Mouse (Mus musculus) midbrain, postnatal 0 days (tissue): ENCODE data around the gene Sgo1. TPM values are rescaled to one million over a fixed set of nuclear protein-coding genes. Genes with fewer than 3 reads are reported as not detected.
"Not testable (repeated sequence)": the region's sequence is repeated elsewhere in the genome, so short reads cannot be mapped to it uniquely, and the experiment has no call there.

Experiments used
- ATAC-seq: fragments of 200-750 bp; cut with Nextera tagmentation; 2 replicates; pipeline ENCODE4 v1.8.0; 2017; ENCODE audit warnings: moderate number of reproducible peaks, mild to moderate bottlenecking, moderate TSS enrichment, moderate library complexity; ENCODE audit not compliant: low FRiP score
- DNase-seq: peaks from one replicate; pipeline ENCODE4 v3.0.0-alpha.2; 2015; ENCODE audit warnings: low spot score
- H3K27ac ChIP-seq: fragments of 300-500 bp; sonication (generic); 2 replicates; pipeline ENCODE4 v1.5.1; 2014; ENCODE audit warnings: low read depth, mild to moderate bottlenecking, low read length, mixed read lengths
- H3K27me3 ChIP-seq: fragments of 300-500 bp; sonication (generic); 2 replicates; pipeline ENCODE4 v1.6.1; 2014; ENCODE audit warnings: low read length, control low read depth, mixed read lengths; ENCODE audit not compliant: insufficient read depth
- H3K36me3 ChIP-seq: fragments of 300-500 bp; sonication (generic); 2 replicates; pipeline ENCODE4 v1.6.1; 2014; ENCODE audit warnings: low read length, control low read depth, mixed read lengths; ENCODE audit not compliant: insufficient read depth
- H3K4me1 ChIP-seq: fragments of 300-500 bp; sonication (generic); 2 replicates; pipeline ENCODE4 v1.6.1; 2014; ENCODE audit warnings: mild to moderate bottlenecking, control low read depth, antibody characterized with exemption, low read length, mixed read lengths; ENCODE audit not compliant: insufficient read depth
- H3K4me2 ChIP-seq: fragments of 300-500 bp; sonication (generic); 2 replicates; pipeline ENCODE4 v1.6.1; 2014; ENCODE audit warnings: low read depth, mild to moderate bottlenecking, low read length, mixed read lengths; ENCODE audit not compliant: poor library complexity, severe bottlenecking
- H3K4me3 ChIP-seq: fragments of 300-500 bp; sonication (generic); 2 replicates; pipeline ENCODE4 v1.5.1; 2014; ENCODE audit warnings: low read depth, mild to moderate bottlenecking, low read length, moderate library complexity
- H3K9ac ChIP-seq: fragments of 300-500 bp; sonication (generic); replicated peaks from 2 replicates; pipeline ENCODE4 v1.6.1; 2014; ENCODE audit warnings: mild to moderate bottlenecking, low read length, moderate library complexity, mixed read lengths; ENCODE audit not compliant: poor library complexity, severe bottlenecking
- H3K9me3 ChIP-seq: fragments of 300-500 bp; sonication (generic); 2 replicates; pipeline ENCODE4 v1.6.1; 2016; ENCODE audit warnings: low read length, control low read depth
- CTCF ChIP-seq: IDR thresholded peaks from 2 replicates; pipeline ENCODE4 v1.5.1; 2016; ENCODE audit warnings: antibody characterized with exemption, mild to moderate bottlenecking
- WGBS: fragments of 180-500 bp; shearing (Covaris S2); extraction: QIAGEN DNeasy Blood & Tissue Kit; methylation state at CpG from one replicate; pipeline ENCODE4 v1.1.7; 2014; 5-methylcytosine and 5-hydroxymethylcytosine counted together
- polyA plus RNA-seq: library from polyadenylated mRNA; unstranded; fragments of >200 nt; fragmentation: Nextera tagmentation; extraction: Ambion mirVana; gene quantifications from 2 replicates; pipeline ENCODE4 v1.2.1, GENCODE M21; 2015
- total RNA-seq: library from RNA; depleted of rRNA; stranded (reverse); fragments of >200 nt; gene quantifications from 2 replicates; pipeline ENCODE4 v1.2.3, GENCODE M21; 2014

The Sgo1 gene
- total and polyA plus RNA-seq, 2 experiments from 2014 or later: 2.2 TPM

GRCm38 (mm10) chr17:53664267-53664666 lies 24.9 kb downstream of the Sgo1 start:
- H3K9me3 ChIP-seq: no peaks in the 10 kb centered on the region
- no peak for DNase-seq
- H3K36me3 ChIP-seq: peaks cover 13% of the 10 kb centered on the region; the same call in 1 of the 2 replicates
- no peak for TF ChIP-seq CTCF
- H3K4me1 ChIP-seq: no peaks in the 10 kb centered on the region
- H3K4me2 ChIP-seq: no peak overlapping the region
- WGBS: 94% methylated on average over 3 of the region's 3 CpGs
- no peaks in the 10 kb centered on the region for H3K27me3 ChIP-seq
- H3K4me3 ChIP-seq: no peak overlapping the region
- H3K27ac ChIP-seq: no peak overlapping the region
- ATAC-seq: no peak
- no peak overlapping the region for H3K9ac ChIP-seq

- Histone ChIP-seq H3K27ac (no peak overlapping the region), H3K4me2 (no peak overlapping the region), H3K4me1 (no peaks in the 10 kb centered on the region), H3K4me3 (no peak overlapping the region), H3K36me3 (peaks cover 4% of the 10 kb centered on the region; the same call in 1 of the 2 replicates), H3K9ac (no peak overlapping the region), H3K9me3 (no peaks in the 10 kb centered on the region), H3K27me3 (no peaks in the 10 kb centered on the region)
- ATAC-seq (no peak), DNase-seq (peak; percentile 21)
- 57% methylated on average over 6 of the region's 6 CpGs for WGBS
- TF ChIP-seq CTCF: no peak
Observed at GRCm38 (mm10) chr17:53661056-53661840, 27.9 kb downstream of the Sgo1 start.

- Histone ChIP-seq H3K27ac (no peak overlapping the region), H3K9me3 (no peaks in the 10 kb centered on the region), H3K9ac (no peak overlapping the region), H3K27me3 (no peaks in the 10 kb centered on the region), H3K36me3 (peaks cover 7% of the 10 kb centered on the region; the same call in 1 of the 2 replicates), H3K4me1 (no peaks in the 10 kb centered on the region), H3K4me2 (no peak overlapping the region), H3K4me3 (no peak overlapping the region)
- DNase-seq (peak; percentile 58), ATAC-seq (no peak)
- TF ChIP-seq CTCF: no peak
- WGBS: 24% methylated on average over 4 of the region's 4 CpGs
Observed at GRCm38 (mm10) chr17:53659738-53660137, 29.4 kb downstream of the Sgo1 start.

GRCm38 (mm10) chr17:53659230-53659629 lies 29.9 kb downstream of the Sgo1 start:
- no peak overlapping the region for H3K4me3 ChIP-seq
- H3K4me2 ChIP-seq: no peak overlapping the region
- H3K27ac ChIP-seq: no peak overlapping the region
- no peaks in the 10 kb centered on the region for H3K4me1 ChIP-seq
- H3K9me3 ChIP-seq: no peaks in the 10 kb centered on the region
- peaks cover 10% of the 10 kb centered on the region; the same call in 1 of the 2 replicates for H3K36me3 ChIP-seq
- H3K27me3 ChIP-seq: no peaks in the 10 kb centered on the region
- no peak for DNase-seq
- peak; percentile 50; the same call in 1 of the 2 replicates for ATAC-seq
- H3K9ac ChIP-seq: no peak overlapping the region
- 42% methylated on average over 8 of the region's 8 CpGs for WGBS
- no peak for TF ChIP-seq CTCF

GRCm38 (mm10) chr17:53658668-53659067 lies 30.5 kb downstream of the Sgo1 start:
- no peak overlapping the region for H3K27ac ChIP-seq
- WGBS: 51% methylated on average over 2 of the region's 2 CpGs
- no peak overlapping the region for H3K4me3 ChIP-seq
- ATAC-seq: peak; percentile 76; the same call in 1 of the 2 replicates
- H3K9me3 ChIP-seq: no peaks in the 10 kb centered on the region
- H3K4me2 ChIP-seq: no peak overlapping the region
- H3K9ac ChIP-seq: no peak overlapping the region
- no peaks in the 10 kb centered on the region for H3K27me3 ChIP-seq
- no peaks in the 10 kb centered on the region for H3K4me1 ChIP-seq
- peaks cover 13% of the 10 kb centered on the region; the same call in 1 of the 2 replicates for H3K36me3 ChIP-seq
- no peak for DNase-seq
- no peak for TF ChIP-seq CTCF

- not testable (repeated sequence) for H3K4me3 ChIP-seq, H3K9ac ChIP-seq, H3K27ac ChIP-seq, H3K4me1 ChIP-seq, DNase-seq, H3K9me3 ChIP-seq, H3K27me3 ChIP-seq, ATAC-seq, H3K4me2 ChIP-seq
- 76% methylated on average over 2 of the region's 2 CpGs for WGBS
- TF ChIP-seq CTCF: peak; percentile 70
- peaks cover 11% of the 10 kb centered on the region; the same call in 1 of the 2 replicates for H3K36me3 ChIP-seq
Observed at GRCm38 (mm10) chr17:53657391-53657790, 31.7 kb downstream of the Sgo1 start.
